Mouse (Mus musculus) heart, embryonic 16.5 days (tissue): ENCODE measurements around the gene Gm20388. TPM values are rescaled to one million over a fixed set of nuclear protein-coding genes. Genes with fewer than 3 reads are reported as not detected.

Experiments
- ATAC-seq: fragments of 200-750 bp; cut with Nextera tagmentation; replicated peaks from 2 replicates; pipeline ENCODE4 v1.8.0; 2017; ENCODE audit warnings: moderate number of reproducible peaks; ENCODE audit not compliant: insufficient read depth, low FRiP score; ENCODE audit errors: extremely low read depth
- H3K27ac ChIP-seq: fragments of 300-500 bp; sonication (generic); 2 replicates; pipeline ENCODE4 v1.5.1; 2014; ENCODE audit warnings: mild to moderate bottlenecking, low read length, control low read depth, moderate library complexity
- H3K27me3 ChIP-seq: fragments of 300-500 bp; sonication (generic); 2 replicates; pipeline ENCODE4 v1.6.1; 2014; ENCODE audit warnings: low read length, mixed read lengths; ENCODE audit not compliant: control insufficient read depth, insufficient read depth
- H3K36me3 ChIP-seq: fragments of 300-500 bp; sonication (generic); 2 replicates; pipeline ENCODE4 v1.6.1; 2014; ENCODE audit not compliant: control insufficient read depth, insufficient read depth
- H3K4me1 ChIP-seq: fragments of 300-500 bp; sonication (generic); 2 replicates; pipeline ENCODE4 v1.6.1; 2014; ENCODE audit warnings: low read length, mixed read lengths; ENCODE audit not compliant: control insufficient read depth, insufficient read depth
- H3K4me2 ChIP-seq: fragments of 300-500 bp; sonication (generic); 2 replicates; pipeline ENCODE4 v1.6.1; 2014; ENCODE audit warnings: low read depth, mild to moderate bottlenecking, control low read depth, low read length
- H3K4me3 ChIP-seq: fragments of 300-500 bp; sonication (generic); 2 replicates; pipeline ENCODE4 v1.5.1; 2014; ENCODE audit warnings: mild to moderate bottlenecking, control low read depth, low read length
- H3K9ac ChIP-seq: fragments of 300-500 bp; sonication (generic); 2 replicates; pipeline ENCODE4 v1.6.1; 2014; ENCODE audit warnings: low read length, control low read depth
- H3K9me3 ChIP-seq: fragments of 300-500 bp; sonication (generic); replicated peaks from 2 replicates; pipeline ENCODE4 v1.6.1; 2016; ENCODE audit warnings: low read length; ENCODE audit not compliant: control insufficient read depth
- WGBS: fragments of 180-500 bp; shearing (Covaris S2); extraction: QIAGEN DNeasy Blood & Tissue Kit; methylation state at CpG from one replicate; pipeline ENCODE4 v1.1.7; 2014; 5-methylcytosine and 5-hydroxymethylcytosine counted together
- polyA plus RNA-seq: library from polyadenylated mRNA; unstranded; fragments of >200 nt; fragmentation: Nextera tagmentation; extraction: Ambion mirVana; gene quantifications from 2 replicates; pipeline ENCODE4 v1.2.1, GENCODE M21; 2015

Gene Gm20388
- polyA plus RNA-seq, 1 experiment from 2014 or later = 4.5 TPM

- Histone ChIP-seq H3K4me2 (peak overlapping the region; percentile 82), H3K27ac (peak overlapping the region; percentile 87), H3K4me3 (peak overlapping the region; percentile 80), H3K4me1 (peaks cover 41% of the 10 kb centered on the region), H3K27me3 (no peaks in the 10 kb centered on the region), H3K9me3 (no peaks in the 10 kb centered on the region), H3K9ac (peak overlapping the region; percentile 88), H3K36me3 (no peaks in the 10 kb centered on the region)
- 1% methylated on average over 30 of the region's 30 CpGs for WGBS
- peak; percentile 37 for ATAC-seq
These were observed 769 bp downstream of the Gm20388 start for GRCm38 (mm10) chr8:119911258-119911962.

- Histone ChIP-seq H3K4me1 (peaks cover 46% of the 10 kb centered on the region), H3K4me2 (peak overlapping the region; percentile 82), H3K27ac (no peak overlapping the region), H3K9ac (no peak overlapping the region), H3K9me3 (no peaks in the 10 kb centered on the region), H3K4me3 (no peak overlapping the region; the same call in 1 of the 2 replicates), H3K27me3 (no peaks in the 10 kb centered on the region), H3K36me3 (no peaks in the 10 kb centered on the region)
- 44% methylated on average over 6 of the region's 6 CpGs for WGBS
- no peak for ATAC-seq
These were observed 2.0 kb downstream of the Gm20388 start for GRCm38 (mm10) chr8:119912643-119913042.

- ATAC-seq = no peak
- 73% methylated on average over 3 of the region's 3 CpGs for WGBS
- peak overlapping the region; percentile 82; the same call in 1 of the 2 replicates for H3K4me2 ChIP-seq
- peak overlapping the region; percentile 21; the same call in 1 of the 2 replicates for H3K9ac ChIP-seq
- H3K27me3 ChIP-seq = no peaks in the 10 kb centered on the region
- no peaks in the 10 kb centered on the region for H3K36me3 ChIP-seq
- H3K4me3 ChIP-seq = no peak overlapping the region
- H3K9me3 ChIP-seq = no peaks in the 10 kb centered on the region
- H3K27ac ChIP-seq = no peak overlapping the region
- H3K4me1 ChIP-seq = peaks cover 51% of the 10 kb centered on the region
These were observed 2.5 kb downstream of the Gm20388 start for GRCm38 (mm10) chr8:119913181-119913580.

GRCm38 (mm10) chr8:119914161-119914560 lies 3.5 kb downstream of the Gm20388 start:
- H3K4me2 ChIP-seq = 0 out of 2 replicates have a peak overlapping the region, but pooled peaks have one; percentile 6
- H3K4me3 ChIP-seq = no peak overlapping the region
- no peaks in the 10 kb centered on the region for H3K27me3 ChIP-seq
- H3K9me3 ChIP-seq = no peaks in the 10 kb centered on the region
- H3K9ac ChIP-seq = no peak overlapping the region
- H3K36me3 ChIP-seq = no peaks in the 10 kb centered on the region
- H3K27ac ChIP-seq = no peak overlapping the region
- WGBS = 44% methylated on average over 2 of the region's 2 CpGs
- peaks cover 51% of the 10 kb centered on the region for H3K4me1 ChIP-seq
- ATAC-seq = no peak

GRCm38 (mm10) chr8:119915298-119915697 lies 4.7 kb downstream of the Gm20388 start:
- Histone ChIP-seq H3K4me3 (no peak overlapping the region), H3K36me3 (no peaks in the 10 kb centered on the region), H3K27ac (no peak overlapping the region), H3K27me3 (no peaks in the 10 kb centered on the region), H3K4me2 (no peak overlapping the region), H3K9ac (no peak overlapping the region), H3K9me3 (no peaks in the 10 kb centered on the region), H3K4me1 (peaks cover 49% of the 10 kb centered on the region)
- 75% methylated on average over 4 of the region's 4 CpGs for WGBS
- no peak for ATAC-seq

- Histone ChIP-seq H3K36me3 (no peaks in the 10 kb centered on the region), H3K27me3 (no peaks in the 10 kb centered on the region), H3K4me1 (peaks cover 49% of the 10 kb centered on the region), H3K9ac (no peak overlapping the region), H3K9me3 (no peaks in the 10 kb centered on the region), H3K4me3 (no peak overlapping the region), H3K27ac (no peak overlapping the region), H3K4me2 (no peak overlapping the region)
- 73% methylated on average over 16 of the region's 16 CpGs for WGBS
- ATAC-seq = no peak
These were observed 5.7 kb downstream of the Gm20388 start for GRCm38 (mm10) chr8:119916237-119916892.

- Histone ChIP-seq H3K4me2 (no peak overlapping the region), H3K36me3 (no peaks in the 10 kb centered on the region), H3K4me1 (peaks cover 43% of the 10 kb centered on the region), H3K4me3 (no peak overlapping the region), H3K9me3 (no peaks in the 10 kb centered on the region), H3K27ac (no peak overlapping the region), H3K9ac (no peak overlapping the region), H3K27me3 (no peaks in the 10 kb centered on the region)
- 86% methylated on average over 3 of the region's 3 CpGs for WGBS
- ATAC-seq = no peak
These were observed 6.8 kb downstream of the Gm20388 start for GRCm38 (mm10) chr8:119917415-119917814.

- H3K9ac ChIP-seq = no peak overlapping the region
- no peak for ATAC-seq
- H3K27me3 ChIP-seq = no peaks in the 10 kb centered on the region
- H3K4me1 ChIP-seq = peaks cover 36% of the 10 kb centered on the region
- WGBS = 25% methylated on average over 1 of the region's 1 CpGs
- no peak overlapping the region for H3K4me3 ChIP-seq
- no peaks in the 10 kb centered on the region for H3K9me3 ChIP-seq
- H3K36me3 ChIP-seq = no peaks in the 10 kb centered on the region
- H3K27ac ChIP-seq = no peak overlapping the region
- no peak overlapping the region for H3K4me2 ChIP-seq
These were observed 7.5 kb downstream of the Gm20388 start for GRCm38 (mm10) chr8:119918155-119918567.

GRCm38 (mm10) chr8:119923259-119923658 lies 12.6 kb downstream of the Gm20388 start:
- H3K27me3 ChIP-seq = no peaks in the 10 kb centered on the region

More at GRCm38 (mm10) chr8:119923259-119923658, 12.6 kb downstream of the Gm20388 start:
- no peaks in the 10 kb centered on the region for H3K9me3 ChIP-seq
- no peak overlapping the region for H3K4me2 ChIP-seq
- H3K4me1 ChIP-seq = peaks cover 20% of the 10 kb centered on the region
- H3K36me3 ChIP-seq = no peaks in the 10 kb centered on the region
- no peak for ATAC-seq
- 84% methylated on average over 5 of the region's 5 CpGs for WGBS
- H3K27ac ChIP-seq = no peak overlapping the region
- no peak overlapping the region for H3K4me3 ChIP-seq
- no peak overlapping the region for H3K9ac ChIP-seq
